Mouse (Mus musculus): ENCODE results near the gene Dnaja3. TPM values are rescaled to one million over a fixed set of nuclear protein-coding genes. Genes with fewer than 3 reads are reported as not detected.
A peak's percentile ranks its signal among the peaks of the same experiment; 100 is the strongest.

The Dnaja3 gene
- polyA plus RNA-seq (2014; fragmentation: Nextera tagmentation; extraction: Ambion mirVana): 56.9 and 58.3 TPM in 2 replicates

DNA sequence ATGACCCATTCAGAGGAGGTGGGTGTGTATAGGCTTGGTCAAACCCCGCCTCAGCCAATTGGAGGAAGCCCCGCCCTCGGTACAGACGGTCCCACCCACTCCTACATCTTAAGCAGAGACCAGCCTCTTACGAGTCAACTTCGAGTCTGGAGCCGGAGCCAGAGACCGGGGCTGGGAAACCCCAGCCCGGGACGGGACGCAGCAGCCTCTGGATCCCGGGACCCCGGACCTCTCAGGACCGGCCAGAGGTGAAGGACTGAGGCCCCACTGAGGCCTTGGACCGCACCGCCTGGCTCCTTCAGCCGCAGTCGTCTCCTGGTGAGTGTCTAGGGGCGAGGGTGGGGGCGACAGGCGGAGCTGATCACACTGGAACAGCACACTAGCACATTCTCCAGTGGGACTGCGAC is at the start of gene Dnaja3, which contains the start of gene Vasn:
Gene Dnaja3, plus strand, starts transcription at position 159 of the 407 bp plus-strand sequence.
Gene Vasn, plus strand, starts transcription at position 111 of the 407 bp plus-strand sequence.
- Histone ChIP-seq H3K4me1 (ENCODE audit: control insufficient read depth, insufficient read depth, low read length) (peaks cover 7% of the 10 kb centered on the region), H3K36me3 (replicated peaks; ENCODE audit: control insufficient read depth, insufficient read depth, low read depth, low read length) (no peaks in the 10 kb centered on the region), H3K27ac (replicated peaks; ENCODE audit: low read depth, low read length) (peak within 1 kb of the TSS; percentile 84), H3K27me3 (ENCODE audit: control insufficient read depth, insufficient read depth, low read length) (no peaks in the 10 kb centered on the region), H3K9ac (replicated peaks; ENCODE audit: low read length) (peak within 1 kb of the TSS; percentile 77), H3K4me3 (ENCODE audit: low read depth, low read length) (peak within 1 kb of the TSS; percentile 73), H3K4me2 (ENCODE audit: low read depth, low read length) (peak within 1 kb of the TSS; percentile 72), H3K9me3 (replicated peaks; ENCODE audit: control insufficient read depth, low read length) (no peaks in the 10 kb centered on the region)
- DNase-seq (ENCODE audit: low spot score) (peak; percentile 93), ATAC-seq (replicated peaks; ENCODE audit: insufficient number of reproducible peaks, low FRiP score, low TSS enrichment, low read depth) (peak; percentile 95)
- under 1% methylated on average over 22 of the region's 22 CpGs for WGBS

DNA sequence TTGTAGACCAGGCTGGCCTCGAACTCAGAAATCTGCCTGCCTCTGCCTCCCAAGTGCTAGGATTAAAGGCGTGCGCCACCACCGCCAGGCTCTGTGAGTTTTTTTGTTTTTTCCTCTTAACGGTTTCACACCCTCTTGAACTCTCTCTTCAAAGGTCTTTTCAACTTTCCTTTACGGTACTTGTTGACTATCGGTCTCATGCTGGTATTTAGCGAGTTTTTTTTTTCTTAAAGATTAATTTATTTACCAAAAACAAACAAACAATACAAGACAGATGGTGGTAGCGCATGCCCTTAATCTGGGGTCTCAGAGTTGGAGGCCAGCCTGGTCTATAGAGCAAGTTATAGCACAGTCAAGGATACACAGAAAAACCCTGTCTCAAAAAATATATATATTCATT is 49.6 kb upstream of the Dnaja3 start:
- 95% methylated on average over 9 of the region's 9 CpGs for WGBS
- no peak overlapping the region for H3K4me3 ChIP-seq (ENCODE audit: low read depth, low read length)
- peaks cover 2% of the 10 kb centered on the region; the same call in 1 of the 2 replicates for H3K36me3 ChIP-seq (replicated peaks; ENCODE audit: control insufficient read depth, insufficient read depth, low read depth, low read length)
- no peaks in the 10 kb centered on the region for H3K27me3 ChIP-seq (ENCODE audit: control insufficient read depth, insufficient read depth, low read length)
- ATAC-seq (replicated peaks; ENCODE audit: insufficient number of reproducible peaks, low FRiP score, low TSS enrichment, low read depth) (no peak), DNase-seq (ENCODE audit: low spot score) (no peak)
- H3K9me3 ChIP-seq (replicated peaks; ENCODE audit: control insufficient read depth, low read length): no peaks in the 10 kb centered on the region
- H3K27ac ChIP-seq (replicated peaks; ENCODE audit: low read depth, low read length): no peak overlapping the region
- H3K4me2 ChIP-seq (ENCODE audit: low read depth, low read length): no peak overlapping the region
- no peak overlapping the region for H3K9ac ChIP-seq (replicated peaks; ENCODE audit: low read length)
- peaks cover 3% of the 10 kb centered on the region for H3K4me1 ChIP-seq (ENCODE audit: control insufficient read depth, insufficient read depth, low read length)

DNA sequence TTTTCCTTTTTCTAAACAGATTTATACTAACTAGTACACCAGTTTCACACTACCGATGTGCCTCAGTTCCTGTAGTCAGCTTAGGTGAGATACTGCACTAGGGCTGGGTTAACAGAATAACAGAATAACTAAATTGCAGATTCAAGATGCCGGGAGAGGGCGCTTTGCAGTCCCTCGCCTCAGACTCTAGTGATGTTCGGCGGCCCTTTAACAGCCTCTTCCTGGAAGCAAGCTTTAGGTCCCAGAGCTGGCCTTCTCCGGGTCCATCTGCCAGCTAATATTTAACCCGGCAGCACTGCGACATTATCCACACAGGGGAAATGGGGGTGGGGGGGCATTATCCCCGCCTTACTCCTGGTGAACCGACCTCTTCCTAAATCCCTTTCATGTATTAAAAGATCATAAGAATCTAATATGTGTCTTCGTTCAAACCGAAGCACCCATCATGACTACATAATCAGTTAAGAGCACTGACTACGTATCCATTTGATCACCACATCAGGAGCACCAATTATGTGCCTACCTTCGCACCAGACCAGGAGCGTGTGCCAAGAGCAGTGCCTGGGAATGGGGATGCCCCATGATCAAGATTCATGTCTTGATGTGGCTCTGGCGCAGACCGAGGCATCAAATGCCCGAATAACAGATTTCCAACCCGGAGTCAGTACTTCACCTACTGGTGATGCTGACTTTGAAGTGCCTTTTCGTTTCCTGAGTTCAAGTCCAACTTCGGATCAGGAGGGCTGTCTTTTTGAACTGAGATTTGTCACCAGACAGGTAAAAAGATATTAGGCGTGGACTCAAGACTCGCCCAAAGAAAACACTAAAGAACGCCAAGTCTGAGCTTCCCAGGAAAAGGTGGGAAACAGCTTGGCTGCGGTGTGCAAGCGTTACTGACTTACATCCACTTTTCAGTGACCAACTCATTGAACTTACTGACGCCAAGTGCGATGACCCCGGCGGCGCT is 46.6 kb upstream of the Dnaja3 start:
- Histone ChIP-seq H3K27ac (replicated peaks; ENCODE audit: low read depth, low read length) (peak overlapping the region; percentile 94; the same call in 1 of the 2 replicates), H3K27me3 (ENCODE audit: control insufficient read depth, insufficient read depth, low read length) (no peaks in the 10 kb centered on the region), H3K4me1 (ENCODE audit: control insufficient read depth, insufficient read depth, low read length) (peaks cover 16% of the 10 kb centered on the region), H3K36me3 (replicated peaks; ENCODE audit: control insufficient read depth, insufficient read depth, low read depth, low read length) (peaks cover 2% of the 10 kb centered on the region; the same call in 1 of the 2 replicates), H3K9ac (replicated peaks; ENCODE audit: low read length) (peak overlapping the region; percentile 18; the same call in 1 of the 2 replicates), H3K4me3 (ENCODE audit: low read depth, low read length) (peak overlapping the region; percentile 85), H3K9me3 (replicated peaks; ENCODE audit: control insufficient read depth, low read length) (no peaks in the 10 kb centered on the region), H3K4me2 (ENCODE audit: low read depth, low read length) (peak overlapping the region; percentile 67)
- DNase-seq (ENCODE audit: low spot score): peak; percentile 79
- 15% methylated on average over 32 of the region's 32 CpGs for WGBS
- ATAC-seq (replicated peaks; ENCODE audit: insufficient number of reproducible peaks, low FRiP score, low TSS enrichment, low read depth): no peak

DNA sequence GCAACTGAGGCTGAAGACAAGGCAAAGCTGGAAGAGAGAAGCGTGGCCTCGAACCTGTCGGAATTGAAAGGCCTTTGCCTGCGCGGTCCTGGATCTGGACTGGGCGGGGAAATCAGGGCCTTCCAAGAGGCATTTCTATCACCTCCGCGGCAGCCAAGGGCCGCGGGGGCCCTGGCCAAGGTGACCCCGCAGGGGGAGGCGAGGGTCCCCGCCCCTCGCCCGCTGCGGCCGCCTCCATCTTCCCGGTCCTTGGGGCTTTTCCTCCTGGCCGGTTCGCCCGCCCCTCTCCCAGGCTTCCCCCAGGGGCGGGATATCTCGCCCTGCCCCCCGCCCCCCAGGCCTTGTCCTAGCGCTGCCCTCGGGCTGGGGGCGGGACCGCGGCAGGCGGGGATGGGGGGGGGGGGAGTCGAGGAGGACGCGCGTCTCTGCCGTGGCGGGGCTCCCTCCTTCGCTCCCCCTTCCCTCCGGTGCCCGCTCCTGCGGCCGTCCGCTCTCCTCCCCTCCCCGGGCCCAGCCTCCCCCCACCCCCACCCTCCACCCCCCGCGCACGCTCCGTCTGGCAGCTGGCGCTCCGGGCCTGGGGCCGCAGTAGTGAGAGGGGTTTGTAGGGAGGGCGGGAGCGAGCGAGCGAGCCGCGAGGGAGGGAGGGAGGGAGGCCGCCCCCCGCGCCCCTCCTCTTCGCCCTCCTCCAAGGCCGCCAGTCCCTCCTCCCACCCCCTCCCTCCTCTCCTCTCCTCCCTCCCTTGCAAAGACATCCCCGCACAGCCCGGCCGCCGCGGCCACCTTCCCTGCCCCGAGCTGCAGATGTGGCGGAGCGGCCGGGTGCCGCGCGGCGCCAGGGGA is 45.6 kb upstream of the Dnaja3 start, which contains the start of gene Glis2:
Gene Glis2, plus strand, starts transcription at position 743 of the 843 bp plus-strand sequence.
- peak; percentile 94 for DNase-seq (ENCODE audit: low spot score)
- H3K4me2 ChIP-seq (ENCODE audit: low read depth, low read length): peak within 1 kb of the TSS; percentile 67
- H3K4me3 ChIP-seq (ENCODE audit: low read depth, low read length): peak within 1 kb of the TSS; percentile 85
- no peaks in the 10 kb centered on the region for H3K27me3 ChIP-seq (ENCODE audit: control insufficient read depth, insufficient read depth, low read length)
- H3K4me1 ChIP-seq (ENCODE audit: control insufficient read depth, insufficient read depth, low read length): peaks cover 21% of the 10 kb centered on the region
- ATAC-seq (replicated peaks; ENCODE audit: insufficient number of reproducible peaks, low FRiP score, low TSS enrichment, low read depth): peak; percentile 76
- peaks cover 2% of the 10 kb centered on the region; the same call in 1 of the 2 replicates for H3K36me3 ChIP-seq (replicated peaks; ENCODE audit: control insufficient read depth, insufficient read depth, low read depth, low read length)
- H3K9ac ChIP-seq (replicated peaks; ENCODE audit: low read length): peak within 1 kb of the TSS; percentile 93
- under 1% methylated on average over 39 of the region's 74 CpGs for WGBS
- H3K27ac ChIP-seq (replicated peaks; ENCODE audit: low read depth, low read length): peak within 1 kb of the TSS; percentile 94
- no peaks in the 10 kb centered on the region for H3K9me3 ChIP-seq (replicated peaks; ENCODE audit: control insufficient read depth, low read length)

DNA sequence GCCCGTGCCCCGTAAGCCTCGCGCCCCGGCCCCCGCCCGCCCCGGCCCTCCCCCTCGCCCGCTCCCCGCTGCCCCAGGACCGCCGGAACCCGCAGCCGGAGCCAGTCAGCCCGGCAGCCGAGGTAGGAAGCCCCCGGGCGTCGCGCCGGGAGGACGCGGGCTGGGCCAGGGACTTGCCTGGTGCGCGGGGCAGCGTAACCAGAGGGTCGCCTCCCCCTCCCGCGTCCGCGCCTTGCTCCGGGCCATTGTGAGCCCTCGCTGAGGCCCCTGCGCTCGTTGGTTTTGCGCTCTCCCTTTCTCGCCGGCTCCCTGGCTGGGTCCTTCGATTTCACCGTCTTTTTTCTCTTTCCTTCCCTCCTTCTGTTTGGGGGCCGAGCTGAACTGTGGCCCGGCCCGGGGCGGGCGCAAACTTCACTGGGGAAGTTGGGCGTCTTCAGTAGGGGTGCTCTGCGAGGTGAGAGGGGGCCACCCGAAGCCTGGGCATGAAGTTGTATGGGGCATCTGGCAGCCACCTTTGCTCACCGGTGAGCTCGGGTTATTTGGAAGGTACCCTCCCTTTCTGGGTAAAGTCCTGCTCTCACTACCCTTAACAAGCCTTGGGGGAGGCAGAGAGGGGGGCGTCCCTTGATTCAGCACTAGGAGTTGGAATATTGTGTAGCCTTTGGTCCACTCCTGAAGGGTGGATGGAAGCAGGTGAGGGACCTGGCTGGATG is 44.8 kb upstream of the Dnaja3 start:
- H3K9me3 ChIP-seq (replicated peaks; ENCODE audit: control insufficient read depth, low read length): no peaks in the 10 kb centered on the region
- H3K27ac ChIP-seq (replicated peaks; ENCODE audit: low read depth, low read length): peak overlapping the region; percentile 94
- H3K9ac ChIP-seq (replicated peaks; ENCODE audit: low read length): peak overlapping the region; percentile 93
- no peaks in the 10 kb centered on the region for H3K27me3 ChIP-seq (ENCODE audit: control insufficient read depth, insufficient read depth, low read length)
- under 1% methylated on average over 30 of the region's 52 CpGs for WGBS
- H3K4me1 ChIP-seq (ENCODE audit: control insufficient read depth, insufficient read depth, low read length): peaks cover 21% of the 10 kb centered on the region
- peak; percentile 40 for ATAC-seq (replicated peaks; ENCODE audit: insufficient number of reproducible peaks, low FRiP score, low TSS enrichment, low read depth)
- peaks cover 2% of the 10 kb centered on the region; the same call in 1 of the 2 replicates for H3K36me3 ChIP-seq (replicated peaks; ENCODE audit: control insufficient read depth, insufficient read depth, low read depth, low read length)
- peak overlapping the region; percentile 85 for H3K4me3 ChIP-seq (ENCODE audit: low read depth, low read length)
- DNase-seq (ENCODE audit: low spot score): peak; percentile 62
- peak overlapping the region; percentile 67 for H3K4me2 ChIP-seq (ENCODE audit: low read depth, low read length)

DNA sequence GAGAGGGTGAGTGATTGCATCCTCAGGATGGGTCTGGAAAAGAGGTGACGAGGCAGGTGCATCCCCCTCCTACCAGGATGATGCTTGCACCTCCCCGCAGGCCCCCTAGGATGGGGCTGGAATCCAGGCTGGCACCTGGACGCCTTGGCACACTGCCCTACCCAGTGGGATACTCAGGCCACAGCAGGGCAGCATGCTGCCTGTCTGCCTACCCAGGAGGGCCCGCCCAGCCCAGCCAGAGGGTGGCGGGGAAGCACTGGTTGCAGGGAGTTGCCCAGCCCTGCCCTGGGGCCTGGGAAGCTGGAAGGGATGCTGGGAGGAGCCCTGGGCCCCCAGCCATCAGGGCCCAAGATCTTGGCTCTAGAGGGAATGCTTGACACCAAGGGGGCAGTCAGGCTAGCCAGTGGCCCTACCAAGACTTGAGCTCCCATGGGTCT is 44.2 kb upstream of the Dnaja3 start:
- H3K4me1 ChIP-seq (ENCODE audit: control insufficient read depth, insufficient read depth, low read length): peaks cover 21% of the 10 kb centered on the region
- DNase-seq (ENCODE audit: low spot score) (no peak), ATAC-seq (replicated peaks; ENCODE audit: insufficient number of reproducible peaks, low FRiP score, low TSS enrichment, low read depth) (no peak; the same call in 1 of the 2 replicates)

DNA sequence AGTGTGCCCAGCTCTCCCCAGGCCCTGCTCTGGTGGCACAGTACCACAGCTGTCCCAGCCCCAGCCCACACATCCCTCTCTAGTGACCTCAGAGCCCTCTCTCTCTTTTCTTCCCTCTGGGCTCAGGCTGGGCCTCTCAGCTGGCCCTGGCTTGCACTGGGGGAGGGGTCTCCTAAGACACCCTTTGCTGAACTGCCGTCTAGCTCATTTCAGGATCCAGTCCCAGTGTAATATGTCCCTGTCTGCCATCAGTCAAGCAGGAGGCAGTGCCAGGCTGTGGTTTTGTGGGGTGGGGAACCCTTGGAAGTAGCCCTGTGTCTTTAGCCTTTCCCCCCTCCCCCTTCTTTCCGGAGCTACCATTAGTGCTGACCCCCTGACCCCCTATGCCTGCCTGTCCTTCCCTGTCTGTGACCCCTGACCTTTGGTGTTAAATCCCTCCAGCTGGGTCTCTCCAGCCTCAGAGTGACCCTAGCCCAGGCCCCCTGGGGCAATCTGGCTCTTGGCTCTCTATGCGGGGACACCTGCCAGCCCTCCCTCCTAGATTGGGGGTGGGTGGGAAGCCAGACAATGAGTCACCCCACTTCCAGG is 43.6 kb upstream of the Dnaja3 start:
- no peak for ATAC-seq (replicated peaks; ENCODE audit: insufficient number of reproducible peaks, low FRiP score, low TSS enrichment, low read depth)
- Histone ChIP-seq H3K9ac (replicated peaks; ENCODE audit: low read length) (peak overlapping the region; percentile 93), H3K27ac (replicated peaks; ENCODE audit: low read depth, low read length) (peak overlapping the region; percentile 5; the same call in 1 of the 2 replicates), H3K4me1 (ENCODE audit: control insufficient read depth, insufficient read depth, low read length) (peaks cover 21% of the 10 kb centered on the region), H3K27me3 (ENCODE audit: control insufficient read depth, insufficient read depth, low read length) (no peaks in the 10 kb centered on the region), H3K4me3 (ENCODE audit: low read depth, low read length) (peak overlapping the region; percentile 85), H3K9me3 (replicated peaks; ENCODE audit: control insufficient read depth, low read length) (no peaks in the 10 kb centered on the region), H3K4me2 (ENCODE audit: low read depth, low read length) (peak overlapping the region; percentile 67), H3K36me3 (replicated peaks; ENCODE audit: control insufficient read depth, insufficient read depth, low read depth, low read length) (no peaks in the 10 kb centered on the region)
- DNase-seq (ENCODE audit: low spot score): peak; percentile 46
- WGBS: 2% methylated on average over 3 of the region's 3 CpGs

More for the DNA sequence above, 44.2 kb upstream of the Dnaja3 start:
- peak overlapping the region; percentile 67 for H3K4me2 ChIP-seq (ENCODE audit: low read depth, low read length)
- no peaks in the 10 kb centered on the region for H3K27me3 ChIP-seq (ENCODE audit: control insufficient read depth, insufficient read depth, low read length)
- WGBS: 1% methylated on average over 5 of the region's 5 CpGs
- H3K9me3 ChIP-seq (replicated peaks; ENCODE audit: control insufficient read depth, low read length): no peaks in the 10 kb centered on the region
- H3K27ac ChIP-seq (replicated peaks; ENCODE audit: low read depth, low read length): peak overlapping the region; percentile 94; the same call in 1 of the 2 replicates
- peak overlapping the region; percentile 93 for H3K9ac ChIP-seq (replicated peaks; ENCODE audit: low read length)
- H3K36me3 ChIP-seq (replicated peaks; ENCODE audit: control insufficient read depth, insufficient read depth, low read depth, low read length): peaks cover under 1% of the 10 kb centered on the region; the same call in 1 of the 2 replicates
- H3K4me3 ChIP-seq (ENCODE audit: low read depth, low read length): peak overlapping the region; percentile 85
